Mouse (Mus musculus): Measurements from ENCODE around the gene Clca3a1. TPM values are rescaled to one million over a fixed set of nuclear protein-coding genes. Genes with fewer than 3 reads are reported as not detected.
A peak's percentile ranks its signal among the peaks of the same experiment; 100 is the strongest.

Clca3a1 gene
- total RNA-seq, 2 experiments from 2014 or later = 0.15 TPM; not detected in 1

- intact Hi-C loops (cut with DNase I) = no loop called here
- H3K27ac ChIP-seq = no peak overlapping the region
- no peak for DNase-seq
- no peak overlapping the region for H3K4me3 ChIP-seq
- TF ChIP-seq CTCF (IDR thresholded peaks at IDR 0.05) = no peak
Observed at GRCm38 (mm10) chr3:144688284-144688683, 72.5 kb downstream of the Clca3a1 start.

GRCm38 (mm10) chr3:144687618-144688017, 73.2 kb downstream of the Clca3a1 start:
- no peak for DNase-seq
- no peak overlapping the region for H3K27ac ChIP-seq
- intact Hi-C loops (cut with DNase I) = no loop called here
- no peak overlapping the region for H3K4me3 ChIP-seq
- no peak for TF ChIP-seq CTCF (IDR thresholded peaks at IDR 0.05)

- intact Hi-C loops (cut with DNase I) = no loop called here
- no peak for DNase-seq
- TF ChIP-seq CTCF (IDR thresholded peaks at IDR 0.05) = no peak
- H3K4me3 ChIP-seq = no peak overlapping the region
- no peak overlapping the region for H3K27ac ChIP-seq
Observed at GRCm38 (mm10) chr3:144686146-144686545, 74.6 kb downstream of the Clca3a1 start.

GRCm38 (mm10) chr3:144683136-144683814, 77.5 kb downstream of the Clca3a1 start:
- H3K4me3 ChIP-seq = no peak overlapping the region
- intact Hi-C loops (cut with DNase I) = no loop called here
- TF ChIP-seq CTCF (IDR thresholded peaks at IDR 0.05) = no peak
- DNase-seq = no peak
- no peak overlapping the region for H3K27ac ChIP-seq

- DNase-seq = no peak
- no peak overlapping the region for H3K27ac ChIP-seq
- intact Hi-C loops (cut with DNase I) = no loop called here
- no peak for TF ChIP-seq CTCF (IDR thresholded peaks at IDR 0.05)
- H3K4me3 ChIP-seq = no peak overlapping the region
Observed at GRCm38 (mm10) chr3:144681542-144681941, 79.2 kb downstream of the Clca3a1 start.

DNA sequence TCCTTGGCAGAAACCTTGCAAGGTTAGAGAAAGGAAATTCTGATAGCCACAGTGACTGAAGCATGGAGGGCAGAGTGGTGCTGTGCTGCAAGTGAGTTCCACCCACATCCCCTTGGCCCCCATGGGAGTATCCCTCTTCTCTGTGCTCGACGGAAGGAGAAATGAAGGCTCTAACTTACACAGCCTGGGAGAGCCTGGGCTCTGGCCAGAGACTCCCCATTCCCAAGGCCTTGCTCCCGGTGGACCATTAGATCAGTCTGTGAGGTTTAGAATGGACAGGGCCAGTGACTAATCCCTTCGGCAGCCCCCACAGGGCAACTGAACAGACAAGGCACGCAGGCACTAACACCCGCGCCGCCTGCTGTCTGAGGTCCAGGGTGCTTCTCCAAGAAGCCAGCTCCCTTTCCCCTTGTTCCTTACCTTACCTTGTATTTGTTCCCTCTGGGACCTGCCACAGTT, 81.0 kb downstream of the Clca3a1 start:
- Histone ChIP-seq H3K27ac (peak overlapping the region; percentile 70), H3K4me3 (peak overlapping the region; percentile 15; the same call in 1 of the 2 replicates)
- intact Hi-C loops (cut with DNase I) = no loop called here
- DNase-seq = peak; percentile 55
- peak; percentile 4; the same call in 1 of the 2 replicates for TF ChIP-seq CTCF (IDR thresholded peaks at IDR 0.05)

Other genes with a start within 250 kb of the Clca3a1 start
- 10 to 100 TPM; 12.8 to 14.8 TPM for gene Hs2st1, start 190.8 kb downstream of the Clca3a1 start, total RNA-seq (2021)
- 100 to 1,000 TPM; 115 to 122 TPM for gene Selenof, start 190.7 kb downstream of the Clca3a1 start, total RNA-seq (2021)
- 100 to 1,000 TPM; 328 to 379 TPM for gene Sh3glb1, start 40.6 kb downstream of the Clca3a1 start, total RNA-seq (2021)
- not detected for gene Clca3a2, start 58.5 kb upstream of the Clca3a1 start, total RNA-seq (2021)
- not detected for gene Clca3b, start 88.4 kb upstream of the Clca3a1 start, total RNA-seq (2021)
- not detected for gene Clca4b, start 171.6 kb upstream of the Clca3a1 start, total RNA-seq (2021)
- not detected for gene Clca4a, start 214.1 kb upstream of the Clca3a1 start, total RNA-seq (2021)

Measured in gastrocnemius, adult 2 months (tissue).